Mouse (Mus musculus) kidney, adult 18-20 months (tissue): ENCODE measurements at regions not wholly inside any gene's neighbourhood (a gene's known extent, or its start where the extent isn't known, plus 50 kb on each side); places are given as distances from the start of the nearest gene placed in this dataset.

Source experiments
- DNase-seq: peaks from one replicate; pipeline ENCODE4 v3.0.0; 2021

DNA sequence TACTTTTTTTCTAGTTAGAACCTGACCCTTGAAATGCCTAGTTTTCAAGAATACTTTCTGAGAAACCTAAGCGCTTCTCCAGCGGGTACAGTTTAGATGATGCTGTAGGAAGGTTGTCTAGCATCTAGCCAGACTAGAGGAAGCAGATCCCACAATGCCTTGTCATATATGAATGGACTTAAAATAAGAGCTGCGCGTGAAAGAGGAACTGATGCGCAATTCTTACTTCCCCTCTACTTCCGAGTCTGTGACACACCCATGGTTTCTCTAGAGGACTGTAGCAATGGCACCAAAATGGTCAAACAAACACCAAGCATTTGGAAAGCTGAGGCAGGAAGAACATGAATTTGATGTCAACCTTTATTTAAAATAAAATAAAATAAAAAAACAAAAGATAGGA is 167.6 kb upstream of the Tyw5 start:
- no peak for DNase-seq

DNA sequence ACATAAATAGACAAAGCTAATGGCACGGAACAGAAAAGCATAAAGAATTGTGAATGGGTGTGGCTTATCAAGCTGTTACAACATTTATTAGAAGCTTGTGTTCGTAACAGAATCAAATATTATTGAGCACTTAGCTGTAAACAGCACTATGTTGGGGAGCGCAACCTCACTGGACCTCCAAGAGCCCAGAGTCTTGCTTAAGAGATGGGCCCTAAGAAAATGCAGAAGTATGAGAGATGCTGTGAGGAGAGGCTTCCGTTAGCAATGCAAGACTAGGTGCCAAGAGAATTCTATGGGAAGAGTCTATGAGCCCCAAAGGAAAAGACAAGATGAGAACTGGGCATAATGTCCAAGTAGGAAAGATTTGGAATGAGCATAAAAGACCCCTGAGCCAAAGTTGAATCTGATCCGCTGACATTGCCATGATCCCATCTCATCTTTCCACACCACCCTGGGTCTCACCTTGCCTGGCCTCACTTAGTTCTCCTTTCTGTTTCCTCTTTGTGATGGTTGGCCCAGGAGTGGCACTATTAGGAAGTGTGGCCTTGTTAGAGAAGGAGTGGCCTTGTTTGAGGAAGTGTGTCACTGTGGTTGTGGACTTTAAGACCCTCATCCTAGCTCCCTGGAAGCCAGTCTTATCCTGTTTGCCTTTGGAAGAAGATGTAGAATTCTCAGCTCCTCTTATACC is 169.3 kb upstream of the Tyw5 start:
- no peak for DNase-seq

DNA sequence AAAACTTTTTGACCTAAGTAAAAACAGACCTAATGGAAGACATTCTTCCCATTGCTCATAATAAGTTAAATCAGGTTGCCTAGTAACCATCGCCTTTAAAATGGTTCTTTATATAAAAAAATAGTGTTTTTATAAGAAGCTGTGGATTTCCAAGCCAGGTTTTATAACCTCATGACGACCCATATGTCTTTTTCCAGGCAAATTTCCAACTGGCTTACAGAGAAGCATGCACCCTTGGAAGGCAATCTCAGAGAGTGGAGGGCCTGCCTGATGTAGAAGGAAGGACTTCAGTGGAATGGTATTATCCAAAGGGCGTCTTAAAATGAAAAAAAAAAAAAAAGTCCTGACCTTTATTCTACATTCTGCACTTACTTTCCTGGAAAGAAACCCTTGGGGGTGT is 172.2 kb upstream of the Tyw5 start:
- DNase-seq: no peak

DNA sequence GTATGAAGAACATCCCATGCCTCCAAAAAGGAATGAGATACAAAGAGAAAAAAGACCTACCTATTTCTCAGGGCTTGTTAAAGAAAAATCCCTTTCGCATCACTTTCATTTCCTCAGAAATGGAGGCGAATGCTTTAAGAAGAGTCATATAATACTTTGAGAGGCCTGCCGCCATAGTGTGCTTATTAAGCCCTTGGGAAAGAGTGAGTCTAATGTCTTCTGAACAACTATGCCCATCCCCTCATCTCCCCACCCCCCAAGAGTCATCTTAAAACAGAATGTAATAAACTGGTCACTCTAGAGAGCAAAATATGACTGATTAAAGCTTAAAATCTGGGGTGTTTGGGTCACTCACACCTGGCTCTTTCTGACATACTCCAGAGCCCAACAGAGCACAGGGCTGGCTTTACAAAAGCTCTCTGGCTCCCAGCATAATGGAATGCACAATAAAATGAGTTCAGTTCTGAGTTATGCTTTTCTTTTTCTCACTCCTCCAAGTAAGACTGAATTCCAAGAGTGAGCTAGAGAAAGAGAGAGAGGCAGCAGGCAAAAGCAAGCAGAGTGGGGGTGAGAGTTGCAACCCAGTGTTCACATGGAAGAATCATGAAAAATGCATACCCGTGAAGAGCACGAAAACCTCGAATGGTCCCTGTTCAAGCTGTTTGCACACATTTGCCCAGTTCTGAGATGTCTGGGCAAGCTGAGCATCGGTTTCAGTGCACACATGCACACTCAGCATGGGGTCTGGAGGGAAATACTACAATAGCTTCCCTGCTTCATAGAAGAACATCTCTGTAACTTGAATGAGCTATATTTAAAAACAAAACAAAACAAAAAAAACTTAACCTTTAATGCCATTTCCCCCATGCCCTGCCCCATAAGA is 180.0 kb upstream of the Spats2l start:
- no peak for DNase-seq

DNA sequence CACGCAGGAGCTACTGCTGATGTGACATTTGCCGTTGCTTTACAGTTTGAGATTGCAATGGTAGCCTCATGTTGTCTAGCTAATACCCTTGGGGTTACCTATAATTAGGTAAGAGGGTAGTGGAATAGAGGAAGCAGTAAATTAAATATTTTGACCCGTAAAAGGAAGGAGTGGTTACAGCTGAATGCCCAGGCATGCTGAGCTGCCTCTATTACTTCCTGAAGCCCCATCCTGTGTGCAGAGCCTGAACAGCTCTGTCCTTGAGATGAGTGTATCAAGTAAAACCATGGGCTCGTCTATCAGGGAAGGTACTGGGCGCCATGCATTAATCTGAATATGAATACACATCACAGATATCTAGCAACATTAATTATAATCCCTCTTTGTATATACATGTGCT is 179.1 kb upstream of the Spats2l start:
- no peak for DNase-seq

DNA sequence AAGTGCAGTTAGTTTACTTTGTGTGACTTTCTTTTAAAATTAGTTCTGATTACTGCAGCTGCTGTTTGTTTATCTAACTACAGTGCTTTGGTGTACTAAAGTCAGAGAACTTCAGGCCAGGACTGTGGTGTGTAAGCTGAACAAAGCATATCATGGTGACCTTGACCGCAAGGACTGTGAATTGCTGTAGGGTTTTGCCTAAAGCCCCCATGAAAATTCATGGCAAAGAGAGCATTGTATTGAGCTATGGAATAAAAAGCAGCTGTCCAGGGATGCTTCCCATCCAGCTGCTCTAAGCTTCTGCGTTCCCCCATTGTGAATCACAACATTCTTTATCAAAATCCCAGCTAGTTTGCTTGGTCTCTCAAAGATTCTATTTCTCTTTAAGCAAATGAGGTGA is 173.0 kb upstream of the Spats2l start:
- DNase-seq: no peak

DNA sequence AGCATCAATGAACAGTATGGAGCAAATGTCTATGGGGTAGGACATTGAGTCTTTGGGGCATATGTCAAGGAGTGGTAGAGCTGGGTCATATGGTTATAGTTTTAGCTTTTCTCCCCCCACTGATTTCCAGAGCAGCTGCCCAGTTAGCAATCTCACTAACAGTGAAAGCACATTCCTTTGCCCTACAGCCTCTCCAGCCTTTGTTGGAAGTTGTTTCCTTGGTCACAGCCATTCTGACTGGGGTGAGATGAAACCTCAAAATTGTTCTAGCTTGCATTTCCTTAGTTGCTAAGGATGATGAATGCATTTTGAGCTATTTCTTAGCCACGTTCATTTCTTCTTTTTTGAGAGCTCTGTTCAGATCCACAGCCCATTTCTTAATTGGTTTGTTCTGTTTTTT is 168.4 kb upstream of the Spats2l start:
- no peak for DNase-seq

GRCm38 (mm10) chr1:57606060-57606683 is 167.8 kb upstream of the Spats2l start:
- DNase-seq: no peak

DNA sequence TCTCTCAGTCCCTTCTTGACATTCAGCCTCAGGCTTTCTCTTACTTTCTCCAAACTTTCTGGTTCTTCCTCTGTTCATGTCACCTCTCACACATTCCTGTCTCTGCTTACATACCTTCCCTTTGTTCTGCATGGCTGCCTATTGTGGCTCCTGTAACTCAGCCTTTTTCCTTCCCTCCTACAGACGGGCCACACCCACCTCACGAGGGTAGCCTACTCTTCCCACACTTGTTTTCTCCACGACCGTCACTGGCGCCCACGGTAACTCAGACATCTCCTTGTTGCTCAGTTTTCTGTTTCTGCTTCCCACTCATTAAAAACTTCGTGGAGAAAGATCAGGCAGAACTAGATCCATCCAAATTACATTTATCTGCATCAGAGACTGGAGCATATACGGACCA is 166.9 kb upstream of the Spats2l start:
- no peak for DNase-seq

DNA sequence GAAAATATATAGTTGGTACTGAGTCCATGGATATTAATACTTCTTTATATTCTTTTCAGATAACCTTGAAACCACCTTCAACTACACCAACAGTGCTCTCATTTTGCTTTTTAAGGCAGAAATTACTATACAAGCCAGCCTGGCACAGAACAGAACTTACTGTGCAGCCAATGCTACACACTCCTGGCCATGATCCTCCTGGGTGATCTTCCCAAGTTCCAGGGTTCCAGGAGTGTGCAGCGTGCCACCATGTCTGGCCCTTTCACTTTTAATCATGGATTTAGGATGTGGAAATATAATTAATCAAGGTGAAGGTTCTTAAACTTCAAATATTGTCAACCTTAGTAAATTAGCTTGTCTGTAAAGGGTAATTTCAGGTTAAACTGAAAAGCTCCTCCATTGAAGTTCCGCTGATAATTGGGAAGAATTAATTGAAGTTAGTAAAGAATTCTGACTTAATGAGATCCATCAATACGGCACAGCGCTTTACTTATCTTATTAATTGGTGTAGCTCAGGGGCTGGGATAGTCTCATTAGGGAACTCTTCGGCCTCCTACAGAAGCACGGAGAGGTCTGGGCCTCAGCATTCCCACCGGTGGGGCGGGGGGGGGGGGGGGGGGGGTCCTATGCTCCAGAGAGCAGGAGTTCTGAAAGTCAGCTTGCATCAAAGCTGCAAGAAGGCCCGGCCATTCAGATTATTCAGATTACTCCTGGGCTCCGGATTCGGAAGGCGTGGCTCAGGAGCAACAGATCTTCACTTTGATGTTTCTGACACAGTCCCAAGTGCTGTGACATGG is 166.1 kb upstream of the Spats2l start:
- no peak for DNase-seq

DNA sequence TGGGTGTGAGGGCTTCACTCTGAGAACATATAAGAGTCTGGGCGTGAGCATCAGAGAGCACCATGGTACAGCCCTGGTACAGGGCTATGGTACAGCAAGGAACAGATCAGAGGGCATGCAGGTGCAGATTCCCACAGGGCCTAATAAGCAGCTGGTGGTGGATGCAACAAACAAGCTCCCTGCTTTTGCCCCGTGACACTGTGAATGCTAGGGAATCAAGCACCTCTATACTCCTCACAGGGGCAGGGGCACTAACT is 165.6 kb upstream of the Spats2l start:
- no peak for DNase-seq

GRCm38 (mm10) chr1:57609307-57609706 is 164.7 kb upstream of the Spats2l start:
- DNase-seq: no peak

- DNase-seq: no peak
These were observed 161.8 kb upstream of the Spats2l start for GRCm38 (mm10) chr1:57612171-57612570.

DNA sequence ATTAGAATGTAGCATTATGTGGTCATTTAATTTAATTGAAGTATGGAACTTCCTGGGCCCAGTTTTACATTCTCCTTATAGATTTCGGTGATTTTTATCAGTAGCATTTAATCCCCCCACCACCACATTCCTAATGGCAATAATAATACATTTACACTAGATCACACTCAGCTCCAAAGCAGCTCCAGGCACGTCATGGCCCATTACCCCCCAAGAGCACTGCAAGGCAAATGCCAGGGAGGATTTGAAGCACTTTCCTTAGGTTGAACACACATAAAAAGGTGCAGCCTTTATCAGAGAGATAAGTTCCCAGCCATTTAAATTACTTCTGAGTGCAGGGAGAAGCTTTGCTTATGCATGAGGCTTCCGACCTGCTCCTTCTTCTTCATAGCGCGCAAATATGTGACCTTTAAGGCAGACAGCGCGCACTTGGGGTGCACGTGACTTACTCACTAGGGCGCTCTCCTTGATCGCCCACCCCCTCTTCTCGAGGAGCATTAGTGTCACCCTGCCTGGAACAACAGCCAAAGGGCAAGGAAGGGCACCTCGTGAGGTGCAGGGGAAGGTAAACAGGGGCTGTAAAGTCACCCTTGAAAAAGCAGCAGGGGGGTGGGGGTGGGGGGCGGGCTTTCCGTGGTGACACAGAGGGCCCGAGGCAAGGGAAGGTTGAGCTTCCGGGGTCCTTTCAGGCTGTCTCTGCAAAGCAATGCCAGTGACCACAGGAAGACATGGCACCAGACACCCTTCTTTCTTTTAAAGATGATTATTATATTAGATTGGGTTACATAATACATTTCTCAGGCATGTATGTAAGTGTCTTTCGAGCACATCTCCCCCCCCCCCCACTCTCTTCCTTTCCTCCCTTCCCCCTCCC is 160.8 kb upstream of the Spats2l start:
- DNase-seq: peak; percentile 16

DNA sequence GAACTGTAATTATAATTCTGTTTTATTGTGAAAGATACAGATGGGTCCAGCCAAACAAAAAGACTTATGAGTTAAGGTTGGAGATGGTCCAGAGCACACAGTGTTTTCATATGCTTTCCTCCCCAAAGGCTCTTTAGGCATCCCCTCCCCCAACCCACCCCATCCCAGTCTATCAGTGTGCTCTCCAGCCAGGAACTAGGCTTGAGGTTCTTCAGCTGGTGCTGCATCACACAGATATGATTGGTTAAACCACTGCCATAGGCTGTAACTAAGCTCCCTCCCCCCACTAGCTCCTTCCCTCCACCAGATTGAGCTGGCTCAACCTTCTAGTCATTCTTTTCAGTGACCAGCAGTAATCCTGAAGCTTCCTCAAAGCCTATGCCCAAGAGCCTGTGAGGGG is 158.8 kb upstream of the Spats2l start:
- no peak for DNase-seq

DNA sequence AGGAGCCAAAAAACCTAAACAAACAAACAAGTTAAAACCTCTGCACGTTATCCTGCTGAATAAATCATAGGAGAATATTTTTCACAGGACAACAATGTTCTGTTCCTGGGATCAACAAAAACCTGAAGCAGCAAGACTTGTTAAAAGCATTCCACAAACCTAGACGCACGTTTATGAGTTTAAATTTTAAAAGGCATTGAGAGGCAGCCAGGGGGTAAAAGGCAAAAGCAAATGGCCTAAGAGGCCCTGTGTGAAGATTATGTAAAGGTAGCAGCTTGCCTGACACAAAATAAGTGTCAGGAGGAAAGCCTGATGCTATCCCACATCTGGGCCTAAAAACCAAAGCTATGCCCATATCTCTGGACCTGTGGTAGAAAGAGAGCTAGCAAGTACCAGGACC is 156.6 kb upstream of the Spats2l start:
- DNase-seq: no peak

GRCm38 (mm10) chr1:57622561-57622960 is 151.4 kb upstream of the Spats2l start:
- no peak for DNase-seq

DNA sequence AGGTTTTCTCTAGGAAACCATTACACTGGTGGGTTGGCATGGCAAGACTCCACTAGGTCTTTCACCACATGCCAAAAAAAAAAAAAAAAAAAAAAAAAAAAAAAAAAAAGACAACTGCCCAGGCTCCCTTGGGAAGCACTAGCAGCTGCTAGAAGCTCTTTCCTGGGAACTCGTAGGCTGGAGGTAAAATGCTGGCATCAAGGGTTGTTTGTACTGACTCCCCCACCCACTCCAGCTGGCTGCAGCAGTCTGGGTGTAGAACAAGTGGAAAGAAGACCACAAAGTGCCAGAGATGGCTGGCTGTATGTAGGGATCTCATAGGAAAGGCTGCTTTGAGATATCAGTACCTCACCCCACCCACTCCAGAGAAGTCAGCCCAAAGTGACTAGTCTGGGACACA is 140.0 kb upstream of the Spats2l start:
- no peak for DNase-seq

DNA sequence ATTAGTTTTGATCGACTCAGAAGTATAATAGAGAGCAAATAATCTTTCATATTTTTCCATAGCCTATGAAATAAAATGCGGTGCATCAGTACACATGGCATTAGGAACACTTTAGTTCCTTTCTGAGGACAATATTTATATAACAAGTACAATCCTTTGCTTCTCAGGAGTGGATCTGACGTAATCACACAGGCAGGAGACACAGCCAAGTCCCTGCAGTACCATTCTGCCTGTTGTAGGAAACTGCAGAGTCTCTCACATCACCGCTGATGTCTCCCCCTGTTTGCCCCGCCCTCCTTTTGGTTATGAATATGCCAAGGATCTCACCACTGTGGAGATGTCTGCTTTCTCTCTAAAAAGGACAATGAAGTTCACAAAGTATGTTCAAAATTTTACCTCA is 131.8 kb upstream of the Spats2l start:
- DNase-seq: no peak

DNA sequence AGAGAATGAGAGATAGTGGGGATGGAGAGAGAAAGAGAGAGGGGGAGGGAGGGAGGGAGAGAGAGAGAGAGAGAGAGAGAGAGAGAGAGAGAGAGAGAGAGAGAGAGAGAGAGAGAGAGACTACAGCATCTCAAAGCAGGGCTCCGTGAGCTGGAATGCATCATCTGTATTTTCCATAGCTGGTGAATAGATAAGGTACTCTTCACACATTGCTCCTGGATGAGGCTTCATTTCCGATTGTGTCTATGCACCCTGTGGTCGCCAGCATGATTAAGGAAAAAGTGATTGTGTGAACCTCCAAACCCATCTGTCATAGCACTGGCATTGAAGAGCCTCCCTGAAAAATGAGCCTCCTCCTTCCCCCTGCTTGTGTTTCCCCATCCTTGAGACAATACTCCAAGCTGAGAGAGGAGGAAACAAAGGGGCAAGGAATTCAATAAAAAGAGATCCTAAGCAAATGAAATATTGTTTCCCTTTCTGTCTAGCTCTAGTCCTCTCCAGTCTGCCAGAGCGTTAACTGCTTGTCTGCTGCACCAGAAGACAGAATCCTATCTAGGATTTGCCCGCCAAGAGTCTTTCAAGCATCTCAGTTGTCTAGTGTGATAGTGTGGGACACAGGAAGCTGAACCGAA is 130.4 kb upstream of the Spats2l start:
- no peak for DNase-seq

DNA sequence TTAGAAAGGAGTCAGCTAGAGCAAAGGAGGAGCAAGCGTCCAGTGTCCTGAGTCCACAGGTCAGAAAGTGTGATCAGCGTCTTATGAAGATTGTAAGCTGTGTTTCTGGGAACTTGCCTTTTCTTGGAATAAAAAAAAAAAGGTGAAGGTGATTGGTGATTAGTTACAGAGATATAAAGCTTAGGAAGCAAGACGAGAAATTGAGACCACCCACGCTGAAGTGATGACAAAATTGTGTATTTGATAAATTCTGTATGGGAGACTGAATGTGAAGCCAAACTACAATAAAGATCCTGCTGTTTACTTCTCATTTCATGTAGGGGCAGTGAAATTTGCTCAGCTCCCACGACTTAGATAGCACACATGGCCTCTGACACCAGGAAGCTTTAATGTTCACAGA is 109.0 kb upstream of the Spats2l start:
- DNase-seq: no peak

GRCm38 (mm10) chr1:57665724-57666123 is 108.2 kb upstream of the Spats2l start:
- DNase-seq: no peak
